Mouse (Mus musculus) spleen, adult 2 months (tissue): ENCODE data around the gene Lsm7. TPM values are rescaled to one million over a fixed set of nuclear protein-coding genes. Genes with fewer than 3 reads are reported as not detected.
"Not testable (repeated sequence)": the region's sequence is repeated elsewhere in the genome, so short reads cannot be mapped to it uniquely, and the experiment has no call there.

Experiments
- DNase-seq, 2 experiments: peaks; one replicate each; pipeline versions ENCODE4 v3.0.0 to v3.0.0-alpha.2; 2012 to 2021; ENCODE audit warnings: low spot score in 2 of 2, low read depth in 1 of 2
- H3K27ac ChIP-seq: fragments of 200-500 bp; 2 replicates; pipeline ENCODE4 v1.5.1; 2012; ENCODE audit warnings: low read length, inconsistent platforms; ENCODE audit not compliant: insufficient read depth
- H3K27me3 ChIP-seq: fragments of 200-500 bp; 2 replicates; pipeline ENCODE4 v1.6.1; 2012; ENCODE audit warnings: mild to moderate bottlenecking, moderate library complexity, low read length, inconsistent platforms; ENCODE audit not compliant: control insufficient read depth, insufficient read depth
- H3K36me3 ChIP-seq: fragments of 200-500 bp; 2 replicates; pipeline ENCODE4 v1.6.1; 2012; ENCODE audit warnings: mild to moderate bottlenecking, low read length, inconsistent platforms; ENCODE audit not compliant: control insufficient read depth, insufficient read depth
- H3K4me1 ChIP-seq: fragments of 200-500 bp; 2 replicates; pipeline ENCODE4 v1.6.1; 2011; ENCODE audit warnings: inconsistent platforms; ENCODE audit not compliant: control insufficient read depth, insufficient read depth, insufficient read length
- H3K4me3 ChIP-seq: fragments of 200-500 bp; 2 replicates; pipeline ENCODE4 v1.5.1; 2011; ENCODE audit warnings: mild to moderate bottlenecking, inconsistent platforms; ENCODE audit not compliant: insufficient read depth, insufficient read length; ENCODE audit errors: extremely low read depth
- CTCF ChIP-seq: fragments of 200-500 bp; IDR thresholded peaks from 2 replicates; pipeline ENCODE4 v1.5.1; 2011; ENCODE audit warnings: mild to moderate bottlenecking, inconsistent platforms; ENCODE audit not compliant: insufficient read depth, insufficient read length, insufficient replicate concordance; ENCODE audit errors: extremely low read depth
- POLR2A ChIP-seq: fragments of 200-500 bp; IDR thresholded peaks from 2 replicates; pipeline ENCODE4 v1.6.1; 2011; ENCODE audit warnings: low read depth, low read length, inconsistent platforms
- WGBS: fragments of 180-500 bp; shearing (Covaris S2); methylation state at CpG from one replicate; pipeline ENCODE4 v1.1.7; 2018; 5-methylcytosine and 5-hydroxymethylcytosine counted together
- polyA plus RNA-seq: library from polyadenylated mRNA; depleted of rRNA; stranded (reverse); fragments of >200 nt; gene quantifications from 2 replicates; pipeline ENCODE4 v1.2.3, GENCODE M21; 2012

Lsm7 gene
- polyA plus RNA-seq, 1 experiment, result 84.0 TPM

DNA sequence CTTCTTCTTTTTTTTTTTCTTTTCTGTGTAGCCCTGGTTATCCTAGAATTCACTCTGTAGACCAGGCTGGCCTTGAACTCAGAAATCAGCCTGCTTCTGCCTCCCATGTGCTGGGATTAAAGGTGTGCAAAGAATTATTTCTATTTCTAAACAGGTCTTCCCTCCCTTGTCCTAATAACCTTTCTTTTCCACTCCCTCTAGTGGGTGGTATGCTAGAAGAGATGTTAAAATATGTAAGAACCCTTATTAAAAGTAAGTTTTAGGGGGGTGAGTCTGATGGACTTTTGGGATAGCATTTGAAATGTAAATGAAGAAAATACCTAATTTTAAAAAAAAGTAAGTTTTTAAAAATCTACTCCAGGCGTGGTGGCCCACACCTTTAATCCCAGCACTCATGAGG is 31.7 kb downstream of the Lsm7 start:
- H3K4me3 ChIP-seq, result no peak overlapping the region
- no peak for TF ChIP-seq POLR2A
- no peak for TF ChIP-seq CTCF
- H3K36me3 ChIP-seq, result no peaks in the 10 kb centered on the region
- WGBS, result 83% methylated on average over 1 of the region's 1 CpGs
- no peak overlapping the region for H3K27ac ChIP-seq
- peaks cover 14% of the 10 kb centered on the region; the same call in 1 of the 2 replicates for H3K4me1 ChIP-seq
- no peak for DNase-seq
- H3K27me3 ChIP-seq, result no peaks in the 10 kb centered on the region

GRCm38 (mm10) chr10:80822528-80822927 is 32.5 kb downstream of the Lsm7 start:
- Histone ChIP-seq H3K4me3 (no peak overlapping the region), H3K4me1 (peaks cover 11% of the 10 kb centered on the region; the same call in 1 of the 2 replicates), H3K27me3 (no peaks in the 10 kb centered on the region), H3K36me3 (no peaks in the 10 kb centered on the region), H3K27ac (no peak overlapping the region)
- DNase-seq, result no peak
- no peak for TF ChIP-seq CTCF
- TF ChIP-seq POLR2A, result no peak
- WGBS, result 83% methylated on average over 5 of the region's 5 CpGs

DNA sequence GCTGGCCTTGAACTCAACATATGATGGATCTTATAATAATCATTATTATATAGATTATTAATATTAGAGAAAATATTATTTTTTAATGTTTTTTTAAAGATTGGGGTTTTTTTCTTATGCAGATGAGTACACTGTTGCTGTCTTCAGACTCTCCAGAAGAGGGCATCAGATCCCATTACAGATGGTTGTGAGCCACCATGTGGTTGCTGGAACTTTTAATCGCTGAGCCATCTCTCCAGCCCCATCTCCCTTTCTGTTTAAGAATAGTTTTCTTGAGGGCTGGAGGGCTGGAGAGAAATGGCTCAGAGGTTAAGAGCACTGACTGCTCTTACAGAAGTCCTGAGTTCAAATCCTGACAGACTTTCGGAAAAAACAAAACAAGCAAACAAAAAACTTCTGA is 33.0 kb downstream of the Lsm7 start:
- Histone ChIP-seq H3K4me3 (no peak overlapping the region), H3K27me3 (no peaks in the 10 kb centered on the region), H3K4me1 (peaks cover 11% of the 10 kb centered on the region; the same call in 1 of the 2 replicates), H3K27ac (no peak overlapping the region), H3K36me3 (no peaks in the 10 kb centered on the region)
- TF ChIP-seq POLR2A (no peak), CTCF (peak; percentile 23; the same call in 1 of the 2 replicates)
- DNase-seq, result peak in 1 of 2 experiments; percentile 40
- WGBS, result 49% methylated on average over 2 of the region's 2 CpGs

DNA sequence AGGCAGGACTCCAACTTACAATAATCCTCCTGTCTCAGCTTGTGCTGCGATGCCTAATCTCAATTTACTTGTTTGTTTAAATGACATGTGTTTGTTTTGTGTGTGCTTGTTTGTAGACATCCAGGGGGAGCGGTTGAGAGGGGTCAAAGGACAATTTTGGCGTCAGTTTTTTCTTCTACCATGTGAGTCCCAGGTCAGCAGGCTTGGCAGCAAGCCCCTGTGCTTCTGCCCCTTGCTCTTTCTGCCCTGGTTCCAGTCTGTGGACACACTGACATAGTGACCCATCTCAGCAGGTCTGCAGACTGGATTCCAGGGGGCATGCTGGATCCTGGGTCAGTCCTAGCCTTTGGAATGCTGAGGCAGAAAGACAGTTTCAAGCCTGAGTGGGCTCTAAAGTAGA is 35.6 kb downstream of the Lsm7 start:
- peak overlapping the region; percentile 8; the same call in 1 of the 2 replicates for H3K27ac ChIP-seq
- WGBS, result 74% methylated on average over 3 of the region's 3 CpGs
- DNase-seq, result no peak

DNA sequence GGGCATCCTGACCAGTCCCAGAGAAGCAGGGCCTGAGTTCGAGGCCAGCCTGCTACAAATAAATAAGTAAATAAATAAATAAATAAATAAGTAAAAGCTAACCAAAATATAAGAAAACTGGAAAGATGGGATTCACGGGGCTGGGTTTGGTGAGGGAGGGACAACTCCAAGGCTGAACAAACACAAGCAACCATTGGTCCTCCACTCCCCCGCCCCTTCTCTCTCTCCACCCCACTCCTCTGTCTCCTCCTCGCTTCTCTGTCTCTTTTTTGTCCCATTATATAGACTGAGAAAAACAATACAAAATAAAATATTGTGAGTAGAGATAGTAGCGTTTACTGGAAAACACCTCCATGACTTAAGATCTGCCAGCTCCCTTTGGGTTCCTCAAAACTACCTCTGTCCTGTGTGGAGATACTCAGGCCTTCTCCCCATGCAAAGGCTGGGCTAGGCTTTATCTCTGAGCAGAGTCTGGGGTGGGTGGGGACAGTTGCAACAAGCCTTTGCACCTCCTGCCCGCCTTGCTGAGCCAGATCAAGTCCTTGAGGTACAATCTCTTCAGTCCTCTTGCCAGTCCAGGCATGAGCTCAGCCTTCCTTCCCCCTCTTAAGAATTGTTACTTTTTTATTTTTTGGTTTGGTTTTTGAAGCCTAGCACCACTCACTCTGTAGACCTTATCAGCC is 36.3 kb downstream of the Lsm7 start:
- no peaks in the 10 kb centered on the region for H3K36me3 ChIP-seq
- H3K27me3 ChIP-seq, result no peaks in the 10 kb centered on the region
- DNase-seq, result no peak
- no peak overlapping the region for H3K27ac ChIP-seq
- H3K4me1 ChIP-seq, result peaks cover 2% of the 10 kb centered on the region; the same call in 1 of the 2 replicates
- H3K4me3 ChIP-seq, result no peak overlapping the region
- TF ChIP-seq POLR2A, result no peak
- no peak for TF ChIP-seq CTCF
- WGBS, result 70% methylated on average over 6 of the region's 6 CpGs

More for the DNA sequence above, 35.6 kb downstream of the Lsm7 start:
- Histone ChIP-seq H3K4me3 (no peak overlapping the region), H3K27me3 (no peaks in the 10 kb centered on the region), H3K4me1 (peaks cover 8% of the 10 kb centered on the region; the same call in 1 of the 2 replicates), H3K36me3 (no peaks in the 10 kb centered on the region)
- TF ChIP-seq CTCF, result no peak
- no peak for TF ChIP-seq POLR2A

GRCm38 (mm10) chr10:80817955-80818354 is 37.1 kb downstream of the Lsm7 start:
- H3K27ac ChIP-seq, DNase-seq, H3K27me3 ChIP-seq, H3K36me3 ChIP-seq, H3K4me1 ChIP-seq, H3K4me3 ChIP-seq: not testable (repeated sequence)
- 85% methylated on average over 7 of the region's 7 CpGs for WGBS

- Histone ChIP-seq H3K4me1 (no peaks in the 10 kb centered on the region), H3K4me3 (no peak overlapping the region), H3K27me3 (0 out of 2 replicates have a peak, but pooled peaks cover 2% of the 10 kb centered on the region), H3K27ac (no peak overlapping the region), H3K36me3 (no peaks in the 10 kb centered on the region)
- WGBS, result 80% methylated on average over 2 of the region's 2 CpGs
- TF ChIP-seq CTCF (no peak), POLR2A (no peak)
- no peak for DNase-seq
Measured at GRCm38 (mm10) chr10:80817164-80817563, 37.8 kb downstream of the Lsm7 start.

GRCm38 (mm10) chr10:80816303-80816702 is 38.7 kb downstream of the Lsm7 start:
- not testable (repeated sequence) for H3K4me3 ChIP-seq, H3K4me1 ChIP-seq, H3K27me3 ChIP-seq, H3K36me3 ChIP-seq, DNase-seq, H3K27ac ChIP-seq
- 62% methylated on average over 3 of the region's 3 CpGs for WGBS
